Mouse (Mus musculus) effector memory CD4-positive, alpha-beta T cell, adult 5 months (primary cell): ENCODE results near the gene Svs3a. TPM values are rescaled to one million over a fixed set of nuclear protein-coding genes. Genes with fewer than 3 reads are reported as not detected.

Experiments used
- polyA plus RNA-seq: library from polyadenylated mRNA; unstranded; fragments of 100-300 nt; shearing (Covaris generic); gene quantifications from one replicate; pipeline ENCODE4 v1.2.1, GENCODE M21; 2017

The Svs3a gene
- not detected for polyA plus RNA-seq

DNA sequence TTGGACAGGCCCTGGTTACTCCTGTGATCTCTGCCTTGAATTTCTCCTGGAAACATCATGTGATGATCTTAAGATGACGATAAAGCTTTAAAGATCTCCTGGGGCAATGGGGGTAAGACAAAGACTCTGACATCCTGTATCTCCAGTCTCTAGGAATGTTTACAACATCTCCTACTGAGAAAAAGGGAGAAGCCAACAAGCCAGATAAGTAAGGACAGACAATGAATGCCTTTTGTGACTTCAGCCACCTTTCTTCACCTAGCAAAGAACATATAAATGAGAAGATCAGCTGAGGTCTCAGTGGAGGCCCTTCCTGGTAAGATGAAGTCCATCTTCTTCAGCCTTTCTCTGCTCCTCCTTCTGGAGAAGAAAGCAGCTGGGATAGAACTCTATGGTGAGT is at the start of gene Svs3a:
Gene Svs3a, plus strand, starts transcription at position 301 of the 400 bp plus-strand sequence.

DNA sequence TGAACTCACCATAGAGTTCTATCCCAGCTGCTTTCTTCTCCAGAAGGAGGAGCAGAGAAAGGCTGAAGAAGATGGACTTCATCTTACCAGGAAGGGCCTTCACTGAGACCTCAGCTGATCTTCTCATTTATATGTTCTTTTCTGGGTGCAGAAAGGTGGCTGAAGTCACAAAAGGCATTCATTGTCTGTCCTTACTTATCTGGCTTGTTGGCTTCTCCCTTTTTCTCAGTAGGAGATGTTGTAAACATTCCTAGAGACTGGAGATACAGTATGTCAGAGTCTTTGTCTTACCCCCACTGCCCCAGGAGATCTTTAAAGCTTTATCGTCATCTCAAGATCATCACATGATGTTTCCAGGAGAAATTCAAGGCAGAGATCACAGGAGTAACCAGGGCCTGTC is 32.5 kb upstream of the Svs3a start, which contains the start of gene Svs3b:
Gene Svs3b, minus strand, starts transcription at position 101 of the 400 bp plus-strand sequence.

DNA sequence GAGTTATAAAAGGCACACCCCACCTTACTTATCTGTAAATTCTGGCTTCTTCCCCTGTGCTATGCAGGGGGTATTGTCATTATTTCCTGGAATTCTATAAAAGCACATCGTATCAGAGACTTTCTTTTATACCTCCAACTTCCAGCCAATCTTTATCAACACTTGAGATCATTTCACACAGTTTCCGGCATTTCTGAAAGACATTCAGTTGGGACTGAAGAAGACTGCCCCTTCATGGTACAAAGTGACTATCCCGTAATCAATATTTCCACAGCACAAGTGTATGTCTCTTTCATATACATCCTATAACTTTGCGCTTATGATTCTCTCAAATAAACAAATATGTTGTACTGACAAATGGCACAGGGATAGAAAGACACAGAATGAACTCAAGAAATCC is 10.7 kb upstream of the Svs3a start, which contains the start of gene Svs4:
Gene Svs4, minus strand, starts transcription at position 101 of the 400 bp plus-strand sequence.

GRCm38 (mm10) chr2:164316451-164316850 is 27.4 kb downstream of the Svs3a start, which contains the start of gene Svs6:
Gene Svs6 (plus strand): TSS chr2:164316751.

DNA sequence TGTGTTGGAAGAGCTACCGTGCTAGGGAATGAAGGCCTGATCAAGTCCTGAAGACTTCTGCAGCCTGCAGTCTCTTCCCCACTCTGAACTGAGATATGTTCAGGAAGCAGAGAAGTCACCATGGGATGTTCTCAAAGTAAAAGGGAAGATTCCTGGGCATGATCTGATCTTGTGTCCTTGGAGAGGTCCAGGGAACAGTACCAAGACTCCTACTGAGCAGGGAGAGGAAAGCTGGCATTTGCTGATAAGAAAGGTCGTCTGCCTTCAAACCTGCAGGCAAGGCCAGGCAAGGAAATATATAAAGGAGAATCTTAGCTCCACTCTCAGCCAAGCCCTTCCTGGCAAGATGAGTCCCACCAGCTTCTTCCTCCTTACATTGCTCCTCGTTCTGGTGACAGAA is 43.4 kb downstream of the Svs3a start, which contains the start of gene Svs5:
Gene Svs5, plus strand, starts transcription at position 301 of the 400 bp plus-strand sequence.

Other genes with a start within 250 kb of the Svs3a start
- gene Stk4, start 218.9 kb upstream of the Svs3a start, polyA plus RNA-seq = 364 TPM
- 133 TPM for gene Tomm34, start 218.1 kb upstream of the Svs3a start, polyA plus RNA-seq
- gene Kcns1, start 118.2 kb upstream of the Svs3a start, polyA plus RNA-seq = not detected
- gene Wfdc5, start 106.5 kb upstream of the Svs3a start, polyA plus RNA-seq = not detected
- not detected for gene Wfdc12, start 98.7 kb upstream of the Svs3a start, polyA plus RNA-seq
- not detected for gene Wfdc15a, start 89.1 kb upstream of the Svs3a start, polyA plus RNA-seq
- not detected for gene Wfdc15b, start 67.6 kb upstream of the Svs3a start, polyA plus RNA-seq
- gene Svs2, start 50.8 kb upstream of the Svs3a start, polyA plus RNA-seq = not detected
- not detected for gene Svs3b, start 32.6 kb upstream of the Svs3a start, polyA plus RNA-seq
- not detected for gene Svs4, start 10.8 kb upstream of the Svs3a start, polyA plus RNA-seq
- not detected for gene Svs6, start 27.5 kb downstream of the Svs3a start, polyA plus RNA-seq
- gene Svs5, start 43.5 kb downstream of the Svs3a start, polyA plus RNA-seq = not detected
- 9.0 TPM for gene Slpi, start 99.8 kb downstream of the Svs3a start, polyA plus RNA-seq
- gene Rbpjl, start 113.9 kb downstream of the Svs3a start, polyA plus RNA-seq = not detected
- gene Matn4, start 115.9 kb downstream of the Svs3a start, polyA plus RNA-seq = not detected
- 0.64 TPM for gene Sdc4, start 154.6 kb downstream of the Svs3a start, polyA plus RNA-seq
- 81.1 TPM for gene Sys1, start 167.7 kb downstream of the Svs3a start, polyA plus RNA-seq
- 6.5 TPM for gene Gm20458, start 171.7 kb downstream of the Svs3a start, polyA plus RNA-seq
- gene Trp53tg5, start 184.5 kb downstream of the Svs3a start, polyA plus RNA-seq = not detected
- 2.6 TPM for gene Dbndd2, start 196.8 kb downstream of the Svs3a start, polyA plus RNA-seq
- gene Pigt, start 208.3 kb downstream of the Svs3a start, polyA plus RNA-seq = 16.2 TPM